Mouse (Mus musculus) intestine, postnatal 0 days (tissue): Measurements from ENCODE around the gene Myt1. TPM values are rescaled to one million over a fixed set of nuclear protein-coding genes. Genes with fewer than 3 reads are reported as not detected.

Experiments used
- ATAC-seq: fragments of 200-750 bp; cut with Nextera tagmentation; 2 replicates; pipeline ENCODE4 v1.8.0; 2017; ENCODE audit warnings: mild to moderate bottlenecking, moderate TSS enrichment, moderate library complexity
- H3K27ac ChIP-seq: fragments of 300-500 bp; sonication (generic); 2 replicates; pipeline ENCODE4 v1.5.1; 2014; ENCODE audit warnings: mild to moderate bottlenecking, low read depth, low read length, moderate library complexity
- H3K27me3 ChIP-seq: fragments of 300-500 bp; sonication (generic); replicated peaks from 2 replicates; pipeline ENCODE4 v1.6.1; 2014; ENCODE audit warnings: low read length, mixed read lengths; ENCODE audit not compliant: control insufficient read depth, insufficient read depth
- H3K36me3 ChIP-seq: fragments of 300-500 bp; sonication (generic); 2 replicates; pipeline ENCODE4 v1.6.1; 2014; ENCODE audit warnings: mild to moderate bottlenecking, moderate library complexity; ENCODE audit not compliant: control insufficient read depth, insufficient read depth
- H3K4me1 ChIP-seq: fragments of 300-500 bp; sonication (generic); replicated peaks from 2 replicates; pipeline ENCODE4 v1.6.1; 2014; ENCODE audit warnings: antibody characterized with exemption, low read length, mixed read lengths; ENCODE audit not compliant: control insufficient read depth, insufficient read depth
- H3K4me2 ChIP-seq: fragments of 300-500 bp; sonication (generic); replicated peaks from 2 replicates; pipeline ENCODE4 v1.6.1; 2014; ENCODE audit warnings: low read depth, mild to moderate bottlenecking, moderate library complexity
- H3K4me3 ChIP-seq: fragments of 300-500 bp; sonication (generic); 2 replicates; pipeline ENCODE4 v1.5.1; 2014; ENCODE audit warnings: low read depth, low read length
- H3K9ac ChIP-seq: fragments of 300-500 bp; sonication (generic); 2 replicates; pipeline ENCODE4 v1.6.1; 2014; ENCODE audit warnings: mild to moderate bottlenecking, low read depth, low read length
- H3K9me3 ChIP-seq: fragments of 300-500 bp; sonication (generic); 2 replicates; pipeline ENCODE4 v1.6.1; 2016; ENCODE audit warnings: mixed run types; ENCODE audit not compliant: control insufficient read depth
- CTCF ChIP-seq: sonication (generic); IDR thresholded peaks from 2 replicates; pipeline ENCODE4 v1.5.1; 2016; ENCODE audit warnings: low read depth, mild to moderate bottlenecking, control low read depth, antibody characterized with exemption, moderate library complexity
- WGBS: fragments of 180-500 bp; shearing (Covaris S2); extraction: QIAGEN DNeasy Blood & Tissue Kit; methylation state at CpG from one replicate; pipeline ENCODE4 v1.1.7; 2014; 5-methylcytosine and 5-hydroxymethylcytosine counted together
- polyA plus RNA-seq: library from polyadenylated mRNA; unstranded; fragments of >200 nt; fragmentation: Nextera tagmentation; extraction: Ambion mirVana; gene quantifications from 2 replicates; pipeline ENCODE4 v1.2.1, GENCODE M21; 2015

The Myt1 gene
- polyA plus RNA-seq, 1 experiment from 2014 or later: 0.46 TPM

DNA sequence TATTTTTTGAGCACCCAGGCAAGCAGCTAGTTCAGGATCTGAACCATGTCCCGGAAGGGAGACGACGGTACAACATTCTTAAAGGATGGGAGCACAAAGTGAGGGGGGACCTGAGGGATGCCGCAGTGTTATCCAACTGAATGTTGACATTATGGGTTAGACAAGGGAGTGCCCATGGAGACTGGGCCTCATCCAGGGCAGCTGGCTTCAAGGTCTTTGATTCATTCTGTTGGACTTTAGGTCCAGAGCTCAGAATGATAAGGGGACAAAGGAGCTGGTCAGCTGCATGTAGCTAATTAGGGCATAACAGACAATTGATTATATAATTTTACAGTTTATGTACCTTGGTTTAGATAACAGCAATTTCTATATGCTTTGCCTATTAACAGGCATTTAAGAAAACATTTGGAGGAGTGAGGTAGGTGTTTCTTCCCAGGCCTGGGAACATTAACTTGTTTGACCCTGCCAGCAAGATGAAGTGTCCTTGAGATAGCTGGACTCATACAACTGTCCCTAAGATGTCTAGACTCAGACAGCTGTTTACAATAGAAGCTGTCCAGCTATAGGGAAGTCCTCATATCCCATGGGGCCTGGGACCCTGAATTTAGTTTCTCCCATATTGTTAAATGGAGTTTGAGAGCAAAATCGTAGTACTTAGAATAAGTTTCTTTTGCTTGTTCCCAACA, 82.7 kb downstream of the Myt1 start:
- no peaks in the 10 kb centered on the region for H3K9me3 ChIP-seq
- no peaks in the 10 kb centered on the region for H3K4me1 ChIP-seq
- H3K36me3 ChIP-seq: peaks cover 38% of the 10 kb centered on the region
- H3K27me3 ChIP-seq: no peaks in the 10 kb centered on the region
- no peak overlapping the region for H3K9ac ChIP-seq
- H3K4me3 ChIP-seq: no peak overlapping the region
- 47% methylated on average over 5 of the region's 5 CpGs for WGBS
- H3K4me2 ChIP-seq: no peak overlapping the region
- ATAC-seq: peak; percentile 82
- H3K27ac ChIP-seq: no peak overlapping the region
- no peak for TF ChIP-seq CTCF

DNA sequence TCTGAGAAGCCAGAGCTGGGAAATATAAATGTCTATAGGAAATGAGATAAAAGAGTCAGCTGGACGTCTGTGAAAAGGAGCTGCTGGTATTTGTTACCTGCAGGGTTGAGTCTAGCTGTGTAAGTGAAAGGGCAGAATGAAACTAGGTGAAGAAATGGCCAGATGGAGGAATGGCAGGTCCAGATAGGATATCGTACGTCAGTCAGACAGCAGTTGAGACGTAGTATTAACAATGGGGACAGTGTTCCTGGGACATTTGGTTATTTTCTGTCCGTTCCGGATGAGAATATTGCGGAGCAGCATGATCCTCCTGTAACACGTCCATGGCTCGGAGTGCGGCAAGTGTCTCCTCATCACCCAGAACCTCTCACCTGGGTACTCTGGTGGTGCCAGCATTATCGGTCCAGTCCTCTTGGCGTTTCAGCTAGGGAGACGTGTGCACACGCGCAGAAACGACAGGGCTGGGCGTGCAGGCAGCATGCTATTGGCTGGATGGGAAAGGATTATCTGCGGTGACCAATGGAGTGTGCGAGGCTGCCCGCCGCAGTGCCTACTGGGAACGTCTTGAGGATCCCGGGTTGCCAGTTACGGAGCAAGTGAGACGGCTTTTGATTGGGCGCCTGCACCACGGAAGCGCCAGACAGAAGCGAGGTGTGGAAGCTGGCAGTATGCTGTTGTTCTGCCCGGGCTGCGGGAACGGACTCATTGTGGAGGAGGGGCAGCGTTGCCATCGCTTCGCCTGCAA, 100.8 kb downstream of the Myt1 start, which contains the start of gene Polr3k:
TSS of gene Polr3k (plus strand) at position 547 of the 745 bp plus-strand sequence.
- peak within 1 kb of the TSS; percentile 73 for H3K9ac ChIP-seq
- ATAC-seq: peak; percentile 100
- WGBS: under 1% methylated on average over 35 of the region's 35 CpGs
- H3K27ac ChIP-seq: peak within 1 kb of the TSS; percentile 77
- H3K4me1 ChIP-seq: peaks cover 2% of the 10 kb centered on the region; the same call in 1 of the 2 replicates
- peak within 1 kb of the TSS; percentile 89 for H3K4me2 ChIP-seq
- no peaks in the 10 kb centered on the region for H3K27me3 ChIP-seq
- no peak for TF ChIP-seq CTCF
- peak within 1 kb of the TSS; percentile 78 for H3K4me3 ChIP-seq
- no peaks in the 10 kb centered on the region for H3K9me3 ChIP-seq
- peaks cover 7% of the 10 kb centered on the region for H3K36me3 ChIP-seq

DNA sequence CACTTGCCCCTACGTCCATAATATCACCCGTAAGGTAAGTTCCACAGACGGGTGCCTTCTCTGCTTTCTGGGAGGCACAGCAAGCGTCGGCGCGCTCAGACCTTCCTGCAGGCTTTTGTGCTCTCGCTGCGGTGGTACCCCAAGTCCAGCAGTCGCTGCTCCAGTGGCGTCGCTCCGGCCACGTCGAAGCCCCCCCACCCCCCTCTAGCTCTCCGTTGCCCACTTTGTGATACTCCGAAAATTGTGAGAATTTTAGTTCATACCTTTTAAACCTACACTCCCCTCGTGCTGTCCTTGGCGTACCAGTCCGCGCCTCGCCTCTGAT, 101.4 kb downstream of the Myt1 start:
- H3K9ac ChIP-seq: peak overlapping the region; percentile 73
- no peaks in the 10 kb centered on the region for H3K9me3 ChIP-seq
- TF ChIP-seq CTCF: no peak
- no peaks in the 10 kb centered on the region for H3K27me3 ChIP-seq
- H3K27ac ChIP-seq: peak overlapping the region; percentile 77
- peaks cover 13% of the 10 kb centered on the region for H3K36me3 ChIP-seq
- H3K4me3 ChIP-seq: peak overlapping the region; percentile 78
- H3K4me2 ChIP-seq: peak overlapping the region; percentile 89
- 0% methylated on average over 22 of the region's 22 CpGs for WGBS
- no peak; the same call in none of the 2 replicates for ATAC-seq
- peaks cover 2% of the 10 kb centered on the region; the same call in 1 of the 2 replicates for H3K4me1 ChIP-seq

GRCm38 (mm10) chr2:181866931-181867330, 103.8 kb downstream of the Myt1 start:
- H3K4me3 ChIP-seq: no peak overlapping the region
- no peak for ATAC-seq
- no peaks in the 10 kb centered on the region for H3K9me3 ChIP-seq
- H3K27me3 ChIP-seq: no peaks in the 10 kb centered on the region
- no peak overlapping the region for H3K9ac ChIP-seq
- H3K36me3 ChIP-seq: peaks cover 15% of the 10 kb centered on the region
- H3K27ac ChIP-seq: no peak overlapping the region
- TF ChIP-seq CTCF: peak; percentile 89
- 48% methylated on average over 5 of the region's 5 CpGs for WGBS
- no peak overlapping the region for H3K4me2 ChIP-seq
- H3K4me1 ChIP-seq: peaks cover 2% of the 10 kb centered on the region; the same call in 1 of the 2 replicates

DNA sequence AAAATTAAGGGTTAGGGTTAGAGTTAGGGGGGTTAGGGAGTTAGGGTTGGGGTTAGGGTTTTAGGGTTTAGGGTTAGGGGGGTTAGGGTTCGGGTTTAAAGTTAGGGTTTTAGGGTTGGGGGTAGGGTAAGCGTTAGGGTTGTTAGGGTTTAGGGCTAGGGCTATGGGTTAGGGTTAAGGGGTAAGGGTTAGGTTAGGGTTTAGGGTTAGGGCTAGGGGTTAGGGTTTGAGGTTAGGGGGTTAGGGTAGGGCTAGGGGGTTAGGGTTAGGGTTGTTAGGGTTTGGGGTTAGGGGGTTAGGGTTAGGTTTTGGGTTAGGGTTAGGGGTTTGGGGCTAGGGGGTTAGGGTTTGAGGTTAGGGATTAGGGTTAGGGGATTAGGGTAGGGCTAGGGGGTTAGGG, 107.9 kb downstream of the Myt1 start:
- ATAC-seq: peak; percentile 36; the same call in 1 of the 2 replicates

More for the DNA sequence above, 107.9 kb downstream of the Myt1 start:
- TF ChIP-seq CTCF: no peak
- Histone ChIP-seq H3K9ac (no peak overlapping the region), H3K36me3 (peaks cover 22% of the 10 kb centered on the region), H3K27ac (no peak overlapping the region), H3K9me3 (no peaks in the 10 kb centered on the region), H3K4me2 (no peak overlapping the region), H3K4me1 (no peaks in the 10 kb centered on the region), H3K4me3 (no peak overlapping the region), H3K27me3 (no peaks in the 10 kb centered on the region)
- 95% methylated on average over 2 of the region's 2 CpGs for WGBS

Other genes starting within 250 kb of the Myt1 start
- gene Dnajc5, start 242.8 kb upstream of the Myt1 start, polyA plus RNA-seq: 60.4 and 62.9 TPM in 2 replicates
- gene Uckl1, start 178.4 kb upstream of the Myt1 start, polyA plus RNA-seq: 49.4 and 60.2 TPM in 2 replicates
- 30.6 and 33.9 TPM in 2 replicates for gene Prpf6, start 171.5 kb upstream of the Myt1 start, polyA plus RNA-seq
- 13.0 and 16.2 TPM in 2 replicates for gene Zfp512b, start 170.5 kb upstream of the Myt1 start, polyA plus RNA-seq
- gene Samd10, start 164.1 kb upstream of the Myt1 start, polyA plus RNA-seq: 18.5 and 18.8 TPM in 2 replicates
- 0.26 and 0.55 TPM in 2 replicates for gene Gm29797, start 106.3 kb upstream of the Myt1 start, polyA plus RNA-seq
- 24.7 and 28.5 TPM in 2 replicates for gene Sox18, start 91.7 kb upstream of the Myt1 start, polyA plus RNA-seq
- 6.8 and 8.0 TPM in 2 replicates for gene Tcea2, start 83.0 kb upstream of the Myt1 start, polyA plus RNA-seq
- 11.3 and 12.7 TPM in 2 replicates for gene Rgs19, start 69.4 kb upstream of the Myt1 start, polyA plus RNA-seq
- not detected in 2 replicates for gene Lkaaear1, start 64.9 kb upstream of the Myt1 start, polyA plus RNA-seq
- gene Oprl1, start 48.3 kb upstream of the Myt1 start, polyA plus RNA-seq: 0.64 and 0.78 TPM in 2 replicates
- 19.0 and 22.8 TPM in 2 replicates for gene Pcmtd2, start 74.5 kb downstream of the Myt1 start, polyA plus RNA-seq
- gene Polr3k, start 101.0 kb downstream of the Myt1 start, polyA plus RNA-seq: 38.2 and 45.5 TPM in 2 replicates
- gene Gm14496, start 227.8 kb downstream of the Myt1 start, polyA plus RNA-seq: not detected in 2 replicates